Mouse (Mus musculus): ENCODE results near the gene Col27a1.

The Col27a1 gene

GRCm38 (mm10) chr4:63308316-63308715 is 94.5 kb downstream of the Col27a1 start:
- no peak for DNase-seq (ENCODE audit: low read depth, low spot score)

DNA sequence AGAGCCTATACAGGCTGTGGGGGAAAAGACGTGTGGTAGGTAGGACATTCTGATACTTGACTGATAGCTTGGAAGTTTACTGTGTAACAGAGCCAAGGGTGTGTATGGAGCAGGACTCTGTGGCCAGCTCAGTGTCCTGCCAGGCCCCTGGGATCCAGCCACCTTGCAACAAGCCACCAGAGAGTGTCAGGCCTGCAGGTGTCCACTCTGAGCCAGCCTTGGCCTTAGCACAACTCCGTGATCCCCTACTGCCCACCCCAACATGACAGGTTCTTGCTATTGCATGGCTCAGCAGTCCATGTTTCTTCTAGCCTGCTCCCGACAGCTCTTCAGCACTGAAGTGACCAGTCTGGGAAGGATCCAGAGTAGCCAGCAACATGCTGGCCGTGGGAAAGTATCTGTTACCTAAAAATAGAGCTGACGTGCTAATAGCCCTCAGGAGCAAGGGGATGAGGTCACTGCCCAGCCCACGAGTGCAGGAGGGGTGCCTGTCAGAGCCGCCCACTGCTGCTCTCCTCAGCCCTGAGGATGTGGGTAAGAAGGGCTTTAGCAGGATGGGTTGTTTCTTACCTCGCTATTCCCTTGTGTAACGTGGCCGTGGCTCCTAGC is 96.5 kb downstream of the Col27a1 start:
- DNase-seq (ENCODE audit: low read depth, low spot score) = no peak

GRCm38 (mm10) chr4:63311426-63311825 is 97.6 kb downstream of the Col27a1 start:
- DNase-seq (ENCODE audit: low read depth, low spot score) = no peak

GRCm38 (mm10) chr4:63314063-63314462 is 100.3 kb downstream of the Col27a1 start:
- no peak for DNase-seq (ENCODE audit: low read depth, low spot score)

DNA sequence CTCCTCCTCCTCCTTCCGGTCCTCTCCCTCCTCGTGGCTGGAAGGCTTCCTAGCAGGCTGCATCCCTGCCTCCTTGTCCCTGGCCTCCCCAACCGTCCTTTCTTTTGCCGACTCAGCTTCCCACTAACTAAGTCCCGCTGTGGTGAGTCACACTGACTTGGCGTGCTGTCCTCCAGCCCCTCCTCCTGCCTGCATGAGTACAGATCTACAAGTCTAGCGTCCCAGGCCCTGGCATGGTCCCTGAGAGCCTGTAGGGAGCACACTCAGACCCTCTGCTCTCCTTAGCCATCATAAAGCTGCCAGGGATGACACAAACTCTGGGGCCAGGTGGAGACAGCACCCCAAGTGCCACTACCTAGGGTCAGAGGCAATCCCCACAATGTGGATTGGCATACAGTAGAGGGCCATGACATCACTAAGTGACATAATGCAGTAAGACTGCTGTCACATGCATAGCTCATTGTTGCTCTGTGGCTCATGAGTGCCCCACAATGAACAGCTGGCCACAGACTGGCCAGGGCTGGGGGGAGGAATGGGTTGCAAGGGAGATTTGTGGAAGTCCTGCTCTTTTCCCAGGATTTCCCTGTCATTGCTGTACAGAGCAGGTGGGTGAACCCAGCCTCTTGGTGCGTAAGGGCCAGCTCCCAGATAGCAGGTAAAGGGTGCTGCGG is 102.4 kb downstream of the Col27a1 start:
- no peak for DNase-seq (ENCODE audit: low read depth, low spot score)

DNA sequence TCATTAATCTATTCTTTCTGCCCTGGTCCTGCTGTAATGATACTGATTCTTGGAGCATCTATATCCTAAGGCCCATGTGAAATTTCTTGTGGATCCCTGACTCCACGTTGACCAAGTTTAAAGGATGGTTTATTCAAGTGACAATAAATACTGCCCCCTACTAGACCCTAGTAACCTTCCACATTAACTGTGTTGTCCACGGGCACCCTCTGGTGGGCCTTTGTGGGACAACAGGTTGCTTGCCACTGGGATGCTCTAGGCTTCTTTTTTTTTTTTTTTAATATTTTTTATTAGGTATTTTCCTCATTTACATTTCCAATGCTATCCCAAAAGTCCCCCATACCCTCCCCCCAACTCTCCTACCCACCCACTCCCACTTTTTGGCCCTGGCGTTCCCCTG is 105.8 kb downstream of the Col27a1 start:
- DNase-seq (ENCODE audit: low read depth, low spot score) = peak; percentile 45

DNA sequence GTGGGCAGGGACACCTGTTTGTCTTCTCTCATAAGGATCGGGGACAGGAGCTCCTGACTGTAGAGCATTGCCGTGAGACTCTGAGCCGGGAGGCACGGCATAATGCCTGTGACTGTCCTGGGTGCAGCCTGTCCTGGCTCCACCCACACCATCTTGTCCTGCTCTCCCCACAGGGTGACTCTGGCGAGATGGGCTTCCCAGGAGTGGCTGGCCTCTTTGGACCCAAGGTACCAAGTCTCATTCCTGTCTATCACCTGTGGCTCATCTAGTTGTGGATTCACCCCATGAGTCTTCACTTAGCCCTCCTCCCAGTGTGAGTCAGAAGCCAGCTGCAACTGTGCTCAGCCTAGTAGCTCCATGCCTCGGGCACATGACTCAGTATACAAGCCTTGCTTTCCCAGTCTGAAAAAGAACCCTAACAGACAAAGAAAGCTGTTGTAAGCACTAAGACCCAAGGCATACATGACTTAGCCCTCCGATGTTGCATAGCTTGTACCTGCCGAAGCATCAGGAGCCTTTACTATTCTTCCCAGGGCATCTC is 109.5 kb downstream of the Col27a1 start:
- no peak for DNase-seq (ENCODE audit: low read depth, low spot score)

DNA sequence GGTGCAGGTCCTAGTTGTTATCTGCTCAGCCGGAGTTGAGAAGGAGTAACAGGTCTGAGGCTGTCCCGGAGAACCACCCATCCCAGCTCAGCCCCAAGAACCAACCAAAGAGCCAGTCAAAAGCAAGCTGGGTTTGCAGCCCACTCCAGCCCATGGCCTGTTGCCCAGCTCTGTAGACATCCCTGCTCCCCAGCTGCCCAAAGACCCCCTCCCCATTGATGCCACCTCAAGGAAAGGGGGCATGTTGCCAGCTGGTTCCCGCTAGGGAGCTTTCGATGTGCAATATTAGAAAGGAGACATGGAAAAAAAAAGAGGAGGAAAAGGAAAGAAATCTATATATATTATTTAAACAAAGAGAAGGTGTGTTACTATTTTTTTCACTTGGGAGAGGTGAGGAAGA is 119.6 kb downstream of the Col27a1 start:
- DNase-seq (ENCODE audit: low read depth, low spot score) = no peak

DNA sequence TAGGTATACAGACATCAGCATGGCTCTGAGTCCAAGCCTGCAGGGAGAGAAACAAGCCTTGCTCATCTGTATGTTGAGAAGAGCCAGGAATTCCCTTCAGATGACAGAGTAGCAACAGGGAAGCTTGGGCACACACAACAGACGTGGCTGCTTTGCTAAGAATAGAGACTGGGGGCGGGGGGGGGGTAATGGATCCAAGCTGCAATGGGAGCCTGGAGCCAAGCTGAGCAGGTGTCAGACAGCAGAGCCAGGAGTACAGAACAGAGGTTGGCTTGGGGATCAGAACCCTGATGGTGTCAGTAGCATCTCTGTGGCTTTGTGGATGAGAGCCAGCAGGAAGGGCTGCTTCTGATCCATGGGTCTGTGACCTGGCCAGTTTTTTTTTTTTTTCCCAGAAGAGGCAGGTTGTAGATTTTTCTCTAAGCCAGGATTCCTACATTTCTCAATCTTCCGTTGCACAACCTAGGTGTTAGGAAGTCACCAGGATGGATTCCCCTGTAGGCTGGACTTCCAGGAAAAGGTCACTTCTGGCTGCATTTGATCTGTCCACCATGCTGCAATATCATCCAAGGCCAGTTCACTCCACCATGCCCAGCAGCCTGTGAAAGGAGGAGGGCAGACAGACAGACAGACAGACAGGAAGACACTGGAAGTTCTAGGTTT is 124.7 kb downstream of the Col27a1 start:
- DNase-seq (ENCODE audit: low read depth, low spot score) = no peak

DNA sequence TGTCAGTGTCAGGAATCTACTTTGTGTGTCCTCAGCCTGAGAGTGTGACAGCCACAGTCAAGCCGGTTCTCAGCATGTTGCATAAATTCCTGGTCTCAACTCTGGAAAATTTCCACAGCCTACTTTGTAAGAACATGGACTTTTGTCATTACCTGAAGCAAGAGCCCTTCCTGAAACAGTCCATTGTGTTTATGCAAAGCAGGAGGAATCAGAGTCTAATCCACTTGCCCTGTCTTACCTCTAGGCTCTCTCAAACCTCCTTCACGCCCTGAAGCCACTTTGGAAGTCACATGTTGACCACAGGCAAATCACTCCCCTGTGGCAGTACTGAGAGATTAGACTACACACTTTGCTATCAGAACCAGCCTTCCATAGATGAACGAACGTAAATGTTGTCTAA is 128.7 kb downstream of the Col27a1 start:
- peak; percentile 81 for DNase-seq (ENCODE audit: low read depth, low spot score)

- DNase-seq (ENCODE audit: low read depth, low spot score) = no peak
Measured at GRCm38 (mm10) chr4:63343608-63344007, 129.8 kb downstream of the Col27a1 start.

DNA sequence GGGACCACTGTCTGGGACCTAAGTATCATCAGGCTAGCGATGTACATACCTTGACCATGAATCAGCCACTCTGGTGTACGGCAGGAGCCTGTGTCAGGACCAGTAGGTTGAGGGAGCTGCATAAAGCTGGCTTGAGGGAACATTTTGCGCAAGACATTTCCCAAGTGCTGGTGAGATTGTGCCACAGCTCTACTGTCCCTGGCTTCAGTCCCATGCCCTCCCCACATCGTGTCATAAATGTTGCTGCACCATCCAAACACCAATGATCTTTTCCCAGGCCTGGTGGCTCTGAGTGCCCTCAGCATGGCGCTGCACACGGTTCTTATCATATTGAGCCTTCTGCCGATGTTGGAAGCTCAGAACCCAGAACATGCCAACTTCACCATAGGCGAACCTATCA is 130.5 kb downstream of the Col27a1 start, which contains the start of gene Orm1:
Gene Orm1 (plus strand): TSS at position 266 of the 400 bp plus-strand sequence.
- no peak for DNase-seq (ENCODE audit: low read depth, low spot score)

DNA sequence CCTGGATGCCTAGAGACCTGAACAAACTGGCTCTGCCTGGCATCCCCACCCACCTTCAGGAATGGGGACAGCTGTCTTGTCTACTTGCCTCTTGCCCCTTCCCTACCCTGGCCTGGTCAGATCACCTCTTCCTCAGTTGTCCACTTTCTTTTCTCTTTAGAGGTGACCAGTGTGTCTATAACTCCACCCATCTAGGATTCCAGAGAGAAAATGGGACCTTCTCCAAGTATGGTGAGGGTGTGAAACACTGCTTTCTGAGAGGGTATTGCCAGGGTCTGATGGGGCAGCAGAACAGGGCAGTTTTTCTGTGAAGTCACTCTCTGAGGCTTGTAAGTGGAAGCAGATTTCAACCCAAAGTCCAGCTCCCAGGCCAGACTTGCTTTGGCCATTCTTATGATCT is 131.5 kb downstream of the Col27a1 start:
- DNase-seq (ENCODE audit: low read depth, low spot score) = no peak

- DNase-seq (ENCODE audit: low read depth, low spot score) = no peak
Measured at GRCm38 (mm10) chr4:63346659-63347058, 132.9 kb downstream of the Col27a1 start.

DNA sequence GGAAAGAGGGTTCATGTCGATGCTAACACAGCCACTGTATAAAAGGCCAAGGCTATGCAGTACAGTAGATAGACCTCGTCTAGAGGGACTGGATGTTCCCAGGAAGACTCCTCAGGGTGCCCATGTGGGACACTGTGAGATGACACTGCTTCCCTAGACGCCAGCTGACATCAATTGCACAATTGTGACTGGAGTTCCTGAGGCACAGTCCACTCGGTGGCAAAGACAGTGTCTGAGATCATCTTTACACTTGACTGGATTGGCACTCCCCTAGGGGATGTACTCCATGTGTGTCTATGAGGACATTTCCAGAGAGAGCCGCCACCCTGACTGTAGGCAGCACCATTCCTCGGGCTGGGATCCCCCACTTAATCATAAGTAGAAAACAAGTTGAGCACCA is 134.7 kb downstream of the Col27a1 start:
- DNase-seq (ENCODE audit: low read depth, low spot score) = no peak

- no peak for DNase-seq (ENCODE audit: low read depth, low spot score)
Measured at GRCm38 (mm10) chr4:63355877-63356665, 142.3 kb downstream of the Col27a1 start, which contains the start of gene Orm3. TSS of gene Orm3 (plus strand) at chr4:63356162.

- DNase-seq (ENCODE audit: low read depth, low spot score) = no peak
Measured at GRCm38 (mm10) chr4:63356981-63357570, 143.3 kb downstream of the Col27a1 start.

GRCm38 (mm10) chr4:63359861-63360260 is 146.1 kb downstream of the Col27a1 start:
- DNase-seq (ENCODE audit: low read depth, low spot score) = no peak

DNA sequence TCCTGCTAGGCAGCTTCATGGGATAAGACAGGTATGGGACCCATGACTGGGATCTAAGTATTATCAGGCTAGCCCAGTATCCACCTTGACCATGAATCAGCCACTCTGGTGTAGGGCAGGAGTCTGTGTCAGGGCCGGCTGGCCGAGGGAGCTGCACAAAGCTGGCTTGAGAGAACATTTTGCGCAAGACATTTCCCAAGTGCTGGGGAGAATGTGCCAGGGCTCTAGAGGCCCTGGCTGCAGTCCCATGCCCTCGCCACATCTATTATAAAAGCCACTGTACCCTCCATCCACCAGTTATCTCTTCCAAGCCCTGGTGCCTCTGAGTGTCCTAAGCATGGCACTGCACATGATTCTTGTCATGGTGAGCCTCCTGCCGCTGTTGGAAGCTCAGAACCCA is 148.3 kb downstream of the Col27a1 start, which contains the start of gene Orm2:
Gene Orm2 (plus strand): TSS at position 300 of the 400 bp plus-strand sequence.
- no peak for DNase-seq (ENCODE audit: low read depth, low spot score)

DNA sequence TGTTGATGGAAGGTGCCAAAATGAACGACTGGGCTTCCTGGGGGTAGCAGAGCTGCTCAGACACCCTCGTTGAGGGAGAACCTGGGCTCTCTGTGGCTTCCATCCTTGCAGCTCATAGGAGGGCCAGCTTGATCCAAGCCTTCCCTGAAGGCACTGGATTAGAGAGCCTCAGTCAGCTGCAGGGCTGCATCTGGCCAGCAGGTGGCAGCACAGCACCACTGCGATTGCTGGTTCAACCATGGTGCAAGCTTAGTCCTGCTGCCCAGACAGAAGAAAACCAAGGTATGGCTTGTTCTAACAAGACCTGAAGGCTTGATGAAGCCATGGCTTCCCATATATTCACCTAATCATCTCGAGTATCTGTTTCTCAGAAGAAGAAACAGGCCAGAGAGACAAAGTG is 154.8 kb downstream of the Col27a1 start:
- peak; percentile 83 for DNase-seq (ENCODE audit: low read depth, low spot score)

GRCm38 (mm10) chr4:63370897-63371296 is 157.1 kb downstream of the Col27a1 start:
- no peak for DNase-seq (ENCODE audit: low read depth, low spot score)
